In the genomic region with DNA sequence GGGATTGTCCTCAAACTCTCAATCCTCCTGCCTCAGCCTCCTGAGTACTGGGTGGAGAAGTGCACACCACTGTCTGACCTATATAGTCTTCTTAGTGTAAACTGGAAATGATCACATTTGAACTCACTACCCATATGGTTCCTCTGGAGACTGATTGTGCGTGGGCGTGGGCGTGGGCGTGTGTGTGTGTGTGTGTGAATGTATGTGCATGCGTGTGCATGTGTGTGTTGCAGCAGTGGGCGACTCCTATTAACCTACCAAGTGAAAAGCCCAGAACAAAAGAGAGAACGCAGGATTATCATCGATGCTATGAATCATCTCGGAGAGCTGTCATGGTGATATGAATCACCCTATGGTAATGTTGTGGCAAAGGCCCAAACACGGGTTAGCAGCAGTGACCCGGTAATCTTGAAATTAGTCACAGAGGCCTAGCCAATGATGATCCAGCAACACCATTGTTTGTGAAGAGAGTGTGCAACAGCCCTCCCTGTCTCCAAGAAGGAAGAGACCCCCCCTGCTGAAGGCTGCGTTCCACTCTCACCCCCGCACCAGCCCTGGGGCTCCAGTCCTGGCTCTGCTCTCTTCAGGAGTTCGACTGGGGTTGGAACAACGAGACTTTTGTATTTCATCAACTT, we compare ENCODE assay signal across 8 mouse cellular contexts.
DNase-seq lines count a peak whose midpoint lies in the region; ATAC-seq and TF ChIP-seq lines count a peak whose summit lies in the region.

No protein-coding gene starts in this region.

- peak in 1 of 2 experiments; percentile 24 for DNase-seq in heart, adult 2 months
- DNase-seq in heart, postnatal 25 days (ENCODE audit: low spot score) = no peak
- peak; percentile 75 for DNase-seq in 3134 (ENCODE audit: extremely low read depth, insufficient read length, low spot score)
- peak; percentile 75 for DNase-seq in adrenal gland, postnatal 10 days
- no peak for DNase-seq in cerebellum, adult 9-11 months
- DNase-seq in left cerebral cortex, postnatal 36 days (ENCODE audit: low spot score in 2 of 2) = no peak

- 0 out of 2 replicates have a peak, but pooled peaks cover 1% of the 10 kb centered on the region for H3K79me2 ChIP-seq in heart, adult 2 months (replicated peaks; ENCODE audit: control insufficient read depth, insufficient read depth, low read length)

- H3K9ac ChIP-seq in heart, adult 2 months (ENCODE audit: low read depth, low read length) = peak overlapping the region; percentile 32
- no peak overlapping the region for H3K9ac ChIP-seq in intestine, embryonic 16.5 days (ENCODE audit: low read depth, low read length)
- H3K9ac ChIP-seq in midbrain, embryonic 15.5 days = no peak overlapping the region

- no peak overlapping the region for H3K4me3 ChIP-seq in heart, adult 2 months
- no peak overlapping the region for H3K4me3 ChIP-seq in intestine, embryonic 16.5 days (ENCODE audit: low read length)
- no peak overlapping the region for H3K4me3 ChIP-seq in midbrain, embryonic 15.5 days

- H3K27ac ChIP-seq in heart, adult 2 months = peak overlapping the region; percentile 83
- H3K27ac ChIP-seq in intestine, embryonic 16.5 days (ENCODE audit: low read length) = no peak overlapping the region
- H3K27ac ChIP-seq in midbrain, embryonic 15.5 days = no peak overlapping the region

- H3K4me2 ChIP-seq in intestine, embryonic 16.5 days (ENCODE audit: low read depth, low read length) = no peak overlapping the region
- H3K4me2 ChIP-seq in midbrain, embryonic 15.5 days = no peak overlapping the region

- H3K9me3 ChIP-seq in intestine, embryonic 16.5 days (ENCODE audit: control insufficient read depth, low read length) = no peaks in the 10 kb centered on the region
- no peaks in the 10 kb centered on the region for H3K9me3 ChIP-seq in midbrain, embryonic 15.5 days

- TF ChIP-seq POLR2A in heart, adult 2 months (IDR thresholded peaks at IDR 0.05; ENCODE audit: insufficient read depth, low read depth, low read length) = no peak

- no peaks in the 10 kb centered on the region; the same call in 1 of the 2 replicates for H3K27me3 ChIP-seq in heart, adult 2 months (ENCODE audit: control insufficient read depth, insufficient read depth, low read length)
- no peaks in the 10 kb centered on the region for H3K27me3 ChIP-seq in intestine, embryonic 16.5 days (replicated peaks; ENCODE audit: control insufficient read depth, insufficient read depth, low read length)
- H3K27me3 ChIP-seq in midbrain, embryonic 15.5 days (replicated peaks) = no peaks in the 10 kb centered on the region

- 49% methylated on average over 15 of the region's 15 CpGs for WGBS in heart, adult 2 months
- WGBS in intestine, embryonic 16.5 days = 74% methylated on average over 15 of the region's 15 CpGs
- WGBS in midbrain, embryonic 15.5 days = 79% methylated on average over 15 of the region's 15 CpGs

- ATAC-seq in intestine, embryonic 16.5 days = peak; percentile 4; the same call in 1 of the 2 replicates
- ATAC-seq in midbrain, embryonic 15.5 days (replicated peaks) = no peak

- intact Hi-C loops in heart, adult 2 months (cut with DNase I) = no loop called here
- intact Hi-C loops in heart, postnatal 25 days (cut with DNase I) = no loop called here
- intact Hi-C loops in left cerebral cortex, postnatal 36 days (cut with DNase I) = no loop called here

- peaks cover 14% of the 10 kb centered on the region for H3K4me1 ChIP-seq in heart, adult 2 months (ENCODE audit: control insufficient read depth, insufficient read depth, low read length)
- peaks cover 11% of the 10 kb centered on the region for H3K4me1 ChIP-seq in intestine, embryonic 16.5 days (ENCODE audit: control insufficient read depth, insufficient read depth, low read length)
- H3K4me1 ChIP-seq in midbrain, embryonic 15.5 days = no peaks in the 10 kb centered on the region

- TF ChIP-seq EP300 in heart, adult 2 months (IDR thresholded peaks at IDR 0.05; ENCODE audit: insufficient read depth, low read depth, low read length) = no peak

- peaks cover 15% of the 10 kb centered on the region for H3K36me3 ChIP-seq in heart, adult 2 months (ENCODE audit: control insufficient read depth, insufficient read depth, low read length)
- no peaks in the 10 kb centered on the region for H3K36me3 ChIP-seq in intestine, embryonic 16.5 days (ENCODE audit: control insufficient read depth, insufficient read depth, low read length)
- H3K36me3 ChIP-seq in midbrain, embryonic 15.5 days (replicated peaks) = no peaks in the 10 kb centered on the region

- no peak for TF ChIP-seq CTCF in heart, adult 2 months (IDR thresholded peaks at IDR 0.05)

Comparison
In these comparisons a context has a peak if more than half of its experiments do, and no peak if none do; other contexts are left out.
1. DNase-seq: peak in 3134 (single experiment) and adrenal gland, postnatal 10 days (single experiment); none in heart, postnatal 25 days (single experiment), cerebellum, adult 9-11 months (single experiment) and left cerebral cortex, postnatal 36 days (0 of 2).